Mouse (Mus musculus) cerebellum, adult (tissue): ENCODE results near the gene Pou3f1.
"Not testable (repeated sequence)": the region's sequence is repeated elsewhere in the genome, so short reads cannot be mapped to it uniquely, and the experiment has no call there.

Source experiments
- ATAC-seq: cut with Nextera tagmentation; 2 replicates; pipeline ENCODE4 v1.9.2; 2017; ENCODE audit warnings: mild to moderate bottlenecking, moderate library complexity, mixed read lengths; ENCODE audit not compliant: insufficient number of reproducible peaks, low FRiP score, low TSS enrichment

Pou3f1 gene

GRCm38 (mm10) chr4:124685004-124685403 lies 28.4 kb downstream of the Pou3f1 start:
- no peak for ATAC-seq

DNA sequence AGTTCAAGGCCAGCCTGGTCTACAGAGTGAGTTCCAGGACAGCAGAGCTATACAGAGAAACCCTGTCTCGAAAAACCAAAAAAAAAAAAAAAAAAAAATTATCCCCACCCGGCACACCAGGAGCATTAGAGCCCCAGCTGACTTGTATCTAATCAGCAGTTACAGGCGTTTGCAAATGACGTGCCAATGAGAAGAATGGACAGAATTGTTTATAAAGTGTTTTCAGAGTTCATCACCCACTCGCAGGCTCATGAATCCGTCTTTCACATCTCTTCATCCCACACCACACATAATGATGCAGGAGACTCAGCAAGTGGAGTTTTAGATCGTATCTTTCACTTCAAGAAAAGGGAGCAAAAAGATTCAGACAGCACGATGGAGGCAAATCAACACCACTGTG lies 28.8 kb downstream of the Pou3f1 start:
- ATAC-seq, result no peak

- no peak for ATAC-seq
Observed at GRCm38 (mm10) chr4:124685897-124686402, 29.3 kb downstream of the Pou3f1 start.

- no peak for ATAC-seq
Observed at GRCm38 (mm10) chr4:124691455-124691854, 34.8 kb downstream of the Pou3f1 start.

DNA sequence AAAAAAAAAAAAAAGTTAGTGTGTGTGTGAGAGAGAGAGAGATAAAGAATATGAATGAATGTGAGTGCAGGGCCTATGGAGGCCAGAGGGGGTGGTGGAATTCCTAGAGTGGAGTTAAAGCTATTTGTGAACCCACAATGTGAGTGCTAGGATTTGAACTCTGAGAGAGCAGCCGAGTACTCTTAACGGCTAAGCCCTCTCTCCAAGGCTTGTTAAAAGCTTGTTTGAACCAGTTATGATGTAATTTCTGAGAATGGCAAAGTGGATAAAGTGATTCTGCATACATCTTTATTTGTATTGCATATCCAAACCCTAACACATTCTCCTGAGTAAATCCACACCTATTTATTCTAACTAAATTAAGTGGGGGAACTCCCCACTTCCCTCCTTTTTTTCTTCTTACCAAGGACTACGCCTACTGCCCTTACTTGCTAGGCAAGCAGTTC lies 35.8 kb downstream of the Pou3f1 start:
- ATAC-seq, result no peak

- peak; percentile 99 for ATAC-seq
Observed at GRCm38 (mm10) chr4:124693135-124693894, 36.7 kb downstream of the Pou3f1 start, which contains the start of gene Utp11. TSS of gene Utp11 (minus strand) at chr4:124693600.

- ATAC-seq, result no peak
Observed at GRCm38 (mm10) chr4:124694572-124694971, 38.0 kb downstream of the Pou3f1 start.

DNA sequence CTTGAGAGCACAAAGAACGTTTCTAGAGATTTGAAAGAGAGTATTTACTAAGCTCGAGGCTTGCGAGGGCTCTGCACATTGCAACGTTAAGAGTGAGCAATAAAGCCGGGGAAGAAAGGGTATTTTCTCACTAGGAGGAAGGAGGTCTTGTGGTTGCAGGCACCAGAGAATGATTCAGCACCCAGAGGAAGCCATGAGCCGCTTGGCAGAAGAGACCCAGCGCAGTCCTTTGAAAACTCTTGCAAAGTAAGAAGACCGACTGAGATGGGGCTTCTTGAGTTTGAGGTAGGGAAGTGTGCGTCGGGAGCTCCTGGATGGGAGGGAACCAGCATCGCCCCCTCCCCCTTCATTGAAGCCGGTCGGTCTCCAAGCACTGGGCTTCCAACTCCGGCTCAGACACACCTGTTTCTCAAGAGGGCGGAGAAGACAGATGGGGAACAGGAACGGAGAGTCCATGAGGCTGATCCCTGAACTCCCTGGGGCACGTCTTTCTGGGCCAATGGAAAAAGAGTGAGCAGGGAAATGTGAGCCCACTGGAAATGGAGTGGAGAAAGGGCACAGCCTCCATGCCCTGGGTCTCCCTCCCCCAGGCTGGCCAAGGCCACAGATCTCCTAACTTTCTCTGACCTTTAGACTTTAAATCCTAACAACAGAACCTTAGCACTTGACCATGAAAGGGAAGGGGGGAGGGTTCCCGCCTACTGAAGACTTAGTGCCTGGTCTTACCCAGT lies 39.3 kb downstream of the Pou3f1 start:
- no peak for ATAC-seq

DNA sequence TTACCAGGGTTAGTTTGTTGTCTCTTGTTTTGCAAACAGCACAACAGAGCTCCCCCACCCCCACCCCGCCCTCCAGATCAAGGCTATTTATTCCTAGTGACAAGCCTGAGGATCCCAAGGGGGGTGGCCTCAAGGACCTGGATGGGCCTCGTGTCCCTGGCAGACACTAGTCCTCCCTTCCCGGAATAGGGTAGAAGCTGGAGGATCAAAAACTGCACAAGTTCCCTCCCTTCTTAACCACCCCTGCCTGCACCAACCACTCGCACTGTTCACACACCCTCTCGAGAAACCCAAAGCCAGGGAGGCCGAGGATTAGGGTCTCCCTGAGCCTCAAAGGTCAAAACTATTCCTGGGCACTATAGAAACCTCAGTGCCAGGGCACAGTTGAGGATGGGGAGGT lies 43.2 kb downstream of the Pou3f1 start:
- ATAC-seq, result no peak

DNA sequence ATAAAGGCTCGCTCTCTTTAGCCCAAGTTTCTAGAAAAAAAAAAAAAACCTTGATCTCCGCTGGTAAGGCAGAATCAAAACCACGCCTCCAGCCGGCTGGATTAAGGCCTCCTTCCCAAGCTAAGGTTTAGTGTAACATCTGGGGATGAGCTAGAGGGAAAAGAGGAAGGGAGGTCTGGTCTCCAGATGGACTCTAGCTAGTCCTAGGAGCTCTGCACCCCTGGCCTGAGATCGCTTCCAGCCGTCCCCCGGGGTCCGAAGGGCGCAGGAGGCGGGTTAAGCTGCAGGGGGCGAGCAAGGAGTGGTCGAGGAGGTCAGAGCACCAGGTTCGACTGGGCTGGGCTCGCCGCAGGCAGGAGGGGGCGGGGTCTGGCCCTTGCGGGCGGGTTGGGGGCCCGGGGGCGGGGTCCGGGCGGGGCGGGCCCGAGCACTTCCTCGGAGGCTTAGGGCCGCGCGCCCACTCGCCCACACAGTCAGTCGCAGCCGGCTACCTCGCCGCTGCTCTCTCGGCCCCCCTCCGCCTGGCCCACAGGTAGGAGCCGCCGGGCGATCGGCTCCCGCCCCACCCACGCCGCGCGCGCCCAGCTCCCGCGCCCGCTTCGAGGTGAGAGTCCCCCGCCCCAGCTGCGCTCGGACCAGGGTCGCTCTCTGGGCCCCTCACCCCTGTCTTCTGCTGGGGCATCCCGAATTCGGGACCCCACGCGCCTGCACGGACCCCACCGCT lies 43.8 kb downstream of the Pou3f1 start, which contains the start of gene Fhl3:
Fhl3 (plus strand) TSS at position 454 of the 724 bp plus-strand sequence.
- no peak for ATAC-seq

GRCm38 (mm10) chr4:124701052-124701845 lies 44.6 kb downstream of the Pou3f1 start:
- no peak for ATAC-seq

- no peak for ATAC-seq
Observed at GRCm38 (mm10) chr4:124701916-124702315, 45.3 kb downstream of the Pou3f1 start.

GRCm38 (mm10) chr4:124703406-124703805 lies 46.8 kb downstream of the Pou3f1 start:
- no peak; the same call in 1 of the 2 replicates for ATAC-seq

DNA sequence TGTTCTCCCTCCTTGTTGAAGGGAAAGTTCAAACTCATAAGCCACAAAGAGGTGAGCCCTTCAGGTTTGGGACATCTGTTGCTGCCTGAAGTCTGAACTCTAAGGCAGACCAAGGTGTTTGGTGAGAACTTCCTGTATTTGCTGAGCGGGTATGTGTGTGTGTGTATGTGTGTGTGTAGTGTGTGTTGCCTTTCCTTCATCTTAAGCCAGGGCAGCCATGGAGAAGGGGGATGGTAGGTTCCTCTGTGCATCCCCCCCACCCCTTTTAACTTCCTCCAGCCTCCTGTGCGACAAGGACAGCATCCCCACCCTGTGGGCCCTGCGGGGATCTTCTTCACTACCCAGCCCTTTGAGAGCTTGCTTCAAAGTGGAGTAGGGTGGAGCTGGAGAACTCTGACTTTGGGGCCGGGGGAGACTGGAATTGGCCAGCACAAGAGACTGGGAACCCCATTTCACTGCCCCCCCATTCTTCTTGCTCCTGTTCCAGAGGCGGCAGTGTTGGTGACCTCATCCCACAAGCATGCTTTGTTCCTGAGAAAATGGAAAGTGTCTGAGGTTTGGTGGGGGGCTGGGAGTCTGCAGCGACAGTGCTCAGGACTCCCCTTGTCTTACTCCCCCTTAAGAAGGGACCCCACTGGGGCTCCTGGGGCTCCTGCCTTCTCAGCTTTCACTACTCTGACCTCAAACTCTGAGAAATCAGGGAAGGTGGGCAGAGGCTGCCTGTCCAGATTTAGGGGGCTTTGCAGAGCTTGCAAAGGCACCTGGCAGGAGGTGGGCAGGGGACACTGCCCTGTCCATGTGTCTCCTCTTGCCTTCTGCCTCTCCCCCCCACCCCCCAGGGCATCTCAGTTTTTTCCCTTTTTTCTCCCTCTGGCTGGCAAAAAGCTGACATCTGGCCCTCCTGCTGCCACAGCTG lies 47.5 kb downstream of the Pou3f1 start:
- no peak for ATAC-seq

DNA sequence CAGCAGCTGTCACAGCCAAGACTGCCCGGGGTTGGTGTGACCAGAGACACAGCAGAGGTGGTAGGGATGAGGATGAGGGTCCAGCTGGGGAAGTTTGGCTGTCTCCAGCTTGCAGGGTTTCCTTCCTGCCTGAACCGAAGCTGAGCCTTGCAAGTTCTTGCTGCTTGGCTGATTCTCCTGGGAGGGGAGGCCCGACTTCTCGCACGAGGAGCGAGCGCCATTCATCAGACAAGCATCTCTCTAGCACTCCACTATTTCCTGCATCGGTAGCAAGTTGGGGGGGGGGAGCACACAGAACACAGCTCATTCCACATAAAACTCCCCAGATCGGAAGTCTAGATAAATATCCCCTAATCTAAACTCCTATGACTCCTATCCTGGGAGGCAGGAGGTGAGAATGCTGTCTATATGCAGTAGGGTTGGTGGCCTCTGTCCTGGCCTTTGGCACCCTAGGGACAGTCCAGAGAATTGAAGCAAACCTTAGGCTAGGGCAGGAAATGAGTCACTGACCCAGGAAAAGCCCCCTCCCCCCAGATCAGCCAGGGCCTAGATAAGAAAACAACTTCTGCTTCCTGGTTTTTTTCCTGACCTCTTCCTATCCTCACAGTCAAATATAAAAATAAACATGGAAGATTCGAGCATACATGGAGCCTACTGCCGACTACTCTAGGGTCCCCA lies 48.3 kb downstream of the Pou3f1 start:
- no peak for ATAC-seq

DNA sequence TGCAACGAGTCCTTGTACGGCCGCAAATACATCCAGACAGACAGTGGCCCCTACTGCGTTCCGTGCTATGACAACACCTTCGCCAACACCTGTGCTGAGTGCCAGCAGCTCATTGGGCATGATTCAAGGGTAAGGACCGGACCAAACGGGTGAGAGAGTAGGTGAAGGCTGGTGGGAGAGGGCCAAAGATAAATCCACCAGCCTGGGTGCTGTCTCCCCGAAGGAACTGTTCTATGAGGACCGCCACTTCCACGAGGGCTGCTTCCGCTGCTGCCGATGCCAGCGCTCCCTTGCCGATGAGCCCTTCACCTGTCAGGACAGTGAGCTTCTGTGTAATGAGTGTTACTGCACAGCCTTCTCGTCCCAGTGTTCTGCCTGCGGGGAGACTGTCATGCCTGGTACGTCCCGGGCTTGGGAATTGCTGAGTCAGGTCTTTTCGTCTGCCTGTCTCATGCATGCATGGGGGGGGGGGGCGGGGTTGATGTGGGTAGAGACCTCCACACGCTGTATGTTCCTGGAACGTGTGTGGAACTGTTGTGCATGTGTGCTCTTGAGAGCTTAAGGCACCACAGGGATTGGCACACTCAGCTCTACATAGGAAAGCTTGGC lies 49.2 kb downstream of the Pou3f1 start:
- ATAC-seq, result no peak

DNA sequence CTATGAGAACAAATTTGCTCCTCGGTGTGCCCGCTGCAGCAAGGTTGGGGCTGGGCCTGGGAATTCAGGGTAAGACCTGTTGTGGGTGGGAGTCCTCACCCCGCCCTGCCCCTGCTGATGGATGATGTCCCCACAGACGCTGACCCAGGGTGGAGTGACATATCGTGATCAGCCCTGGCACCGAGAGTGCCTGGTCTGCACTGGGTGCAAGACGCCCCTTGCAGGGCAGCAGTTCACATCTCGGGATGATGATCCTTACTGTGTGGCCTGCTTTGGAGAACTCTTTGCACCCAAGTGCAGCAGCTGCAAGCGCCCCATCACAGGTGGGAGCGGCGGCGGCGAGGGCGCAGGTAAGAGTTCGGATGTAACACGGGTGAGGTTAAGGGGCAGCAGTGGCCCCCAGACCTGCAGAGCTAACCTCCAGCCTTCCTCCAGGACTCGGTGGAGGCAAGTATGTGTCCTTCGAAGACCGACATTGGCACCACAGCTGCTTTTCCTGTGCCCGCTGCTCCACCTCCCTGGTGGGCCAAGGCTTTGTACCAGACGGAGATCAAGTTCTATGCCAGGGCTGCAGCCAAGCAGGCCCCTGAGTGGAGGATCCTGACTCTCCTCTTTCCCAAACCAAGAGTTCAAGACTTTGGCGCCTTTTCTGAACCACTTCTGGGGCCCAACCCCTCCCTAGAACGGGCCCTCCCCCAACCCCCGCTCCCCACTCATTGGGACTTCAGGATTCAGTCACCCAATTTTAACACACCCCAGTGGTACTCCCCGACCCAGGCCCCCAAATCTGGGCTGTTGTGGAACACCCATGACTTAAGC lies 51.0 kb downstream of the Pou3f1 start:
- not testable (repeated sequence) for ATAC-seq
